Mouse (Mus musculus) thymus, postnatal 0 days (tissue): ENCODE measurements around the gene Sgk1. TPM values are rescaled to one million over a fixed set of nuclear protein-coding genes. Genes with fewer than 3 reads are reported as not detected.

Experiments
- DNase-seq: peaks from one replicate; pipeline ENCODE4 v3.0.0-alpha.2; 2015; ENCODE audit warnings: low spot score
- polyA plus RNA-seq: library from polyadenylated mRNA; unstranded; fragments of >200 nt; fragmentation: Nextera tagmentation; extraction: Ambion mirVana; gene quantifications from 2 replicates; pipeline ENCODE4 v1.2.1, GENCODE M21; 2015

Gene Sgk1
- polyA plus RNA-seq, 1 experiment from 2014 or later: 26.0 TPM

GRCm38 (mm10) chr10:21998503-21999180 lies 116.7 kb downstream of the Sgk1 start:
- DNase-seq: no peak

- DNase-seq: no peak
Measured at GRCm38 (mm10) chr10:22000491-22001306, 118.7 kb downstream of the Sgk1 start.

- no peak for DNase-seq
Measured at GRCm38 (mm10) chr10:22001621-22002020, 119.6 kb downstream of the Sgk1 start.

- no peak for DNase-seq
Measured at GRCm38 (mm10) chr10:22004763-22005162, 122.8 kb downstream of the Sgk1 start.

- no peak for DNase-seq
Measured at GRCm38 (mm10) chr10:22007160-22007801, 125.3 kb downstream of the Sgk1 start.

- peak; percentile 66 for DNase-seq
Measured at GRCm38 (mm10) chr10:22007802-22008172, 125.8 kb downstream of the Sgk1 start.

GRCm38 (mm10) chr10:22010088-22010818 lies 128.3 kb downstream of the Sgk1 start:
- peak; percentile 77 for DNase-seq

GRCm38 (mm10) chr10:22017469-22018159 lies 135.6 kb downstream of the Sgk1 start:
- DNase-seq: no peak

- no peak for DNase-seq
Measured at GRCm38 (mm10) chr10:22018618-22019017, 136.6 kb downstream of the Sgk1 start.

- DNase-seq: peak; percentile 42
Measured at GRCm38 (mm10) chr10:22034303-22034702, 152.3 kb downstream of the Sgk1 start.

- peak; percentile 54 for DNase-seq
Measured at GRCm38 (mm10) chr10:22036256-22036655, 154.3 kb downstream of the Sgk1 start.

Other genes starting within 250 kb of the Sgk1 start
- gene 4930444G20Rik, start 185.9 kb downstream of the Sgk1 start, polyA plus RNA-seq: not detected in 2 replicates